Mouse (Mus musculus): ENCODE data around the gene Rpl36al.

DNA sequence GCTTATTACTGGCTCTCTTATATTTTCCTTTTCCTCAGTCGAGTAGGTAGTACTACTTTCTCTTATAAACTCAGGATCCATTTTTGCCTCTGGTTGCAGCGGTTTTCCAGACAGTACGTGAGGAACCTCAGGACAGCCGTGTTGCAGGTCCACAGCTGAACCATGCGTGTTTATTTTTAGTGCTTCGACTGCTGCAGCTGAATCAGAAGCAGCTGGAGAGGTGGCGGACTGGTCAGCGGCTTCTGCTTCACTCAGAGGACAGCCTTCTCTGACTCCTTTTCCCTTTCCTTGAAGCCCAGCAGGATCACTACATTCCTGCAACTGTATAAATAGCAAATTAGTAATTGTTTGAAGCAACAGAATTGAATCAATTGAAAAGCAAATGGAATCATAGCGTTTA, 6.2 kb upstream of the Rpl36al start:
- TF ChIP-seq CTCF (IDR thresholded peaks at IDR 0.05; ENCODE audit: low read depth, low read length) (no peak), POLR2A (IDR thresholded peaks at IDR 0.05; ENCODE audit: extremely low read depth, insufficient read depth, low read length) (no peak)

All from liver, adult 2 months (tissue).